Mouse (Mus musculus) small intestine, adult 2 months (tissue): Measurements from ENCODE around the gene Camta1.

Experiments used
- CTCF ChIP-seq: fragments of 200-500 bp; IDR thresholded peaks from 2 replicates; pipeline ENCODE4 v1.5.1; 2012; ENCODE audit warnings: low read depth, mild to moderate bottlenecking, control low read depth, inconsistent platforms, low read length, moderate library complexity, mixed read lengths; ENCODE audit not compliant: insufficient replicate concordance, insufficient read length; ENCODE audit errors: extremely low read depth
- POLR2A ChIP-seq: fragments of 200-500 bp; IDR thresholded peaks from 2 replicates; pipeline ENCODE4 v1.6.1; 2012; ENCODE audit warnings: low read depth, mild to moderate bottlenecking, control low read depth, inconsistent platforms, low read length, moderate library complexity

DNA sequence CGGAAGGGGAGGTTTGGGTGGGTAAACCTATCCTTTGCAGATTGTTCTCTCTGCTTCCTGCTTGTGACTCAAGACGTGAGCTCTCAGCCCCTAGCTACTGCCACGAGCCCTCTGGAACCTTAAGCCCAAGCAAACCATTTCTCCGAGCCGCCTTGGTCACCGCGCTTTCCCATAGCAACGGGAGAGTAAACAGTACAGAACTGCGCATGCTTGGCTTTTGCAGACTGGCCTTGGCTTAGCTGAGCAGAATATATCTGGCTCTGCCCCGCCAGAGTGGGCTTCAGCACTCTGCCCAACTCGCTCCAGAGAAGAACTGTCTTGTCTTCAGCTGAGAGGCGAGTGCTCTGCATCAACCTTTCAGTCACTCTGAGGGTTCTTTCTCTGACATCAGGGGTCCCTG is 509.9 kb downstream of the Camta1 start:
- TF ChIP-seq POLR2A (no peak), CTCF (no peak)
